Mouse (Mus musculus) lung, embryonic 14.5 days (tissue): Measurements from ENCODE around the gene Rab11fip4. TPM values are rescaled to one million over a fixed set of nuclear protein-coding genes. Genes with fewer than 3 reads are reported as not detected.

Experiments
- ATAC-seq: fragments of 200-750 bp; cut with Nextera tagmentation; 2 replicates; pipeline ENCODE4 v1.8.0; 2017; ENCODE audit warnings: mild to moderate bottlenecking, moderate TSS enrichment, moderate library complexity; ENCODE audit not compliant: insufficient read depth
- DNase-seq: peaks from one replicate; pipeline ENCODE4 v3.0.0-alpha.2; 2015
- H3K27ac ChIP-seq: fragments of 300-500 bp; sonication (generic); 2 replicates; pipeline ENCODE4 v1.5.1; 2014; ENCODE audit warnings: low read depth, mild to moderate bottlenecking, moderate library complexity
- H3K27me3 ChIP-seq: fragments of 300-500 bp; sonication (generic); 2 replicates; pipeline ENCODE4 v1.6.1; 2014; ENCODE audit warnings: low read length, control low read depth; ENCODE audit not compliant: insufficient read depth
- H3K36me3 ChIP-seq: fragments of 300-500 bp; sonication (generic); 2 replicates; pipeline ENCODE4 v1.6.1; 2014; ENCODE audit warnings: control low read depth; ENCODE audit not compliant: insufficient read depth
- H3K4me1 ChIP-seq: fragments of 300-500 bp; sonication (generic); 2 replicates; pipeline ENCODE4 v1.6.1; 2014; ENCODE audit warnings: antibody characterized with exemption, control low read depth; ENCODE audit not compliant: insufficient read depth
- H3K4me2 ChIP-seq: fragments of 300-500 bp; sonication (generic); 2 replicates; pipeline ENCODE4 v1.6.1; 2014; ENCODE audit warnings: mild to moderate bottlenecking
- H3K4me3 ChIP-seq: fragments of 300-500 bp; sonication (generic); 2 replicates; pipeline ENCODE4 v1.5.1; 2014; ENCODE audit warnings: low read depth, low read length
- H3K9ac ChIP-seq: fragments of 300-500 bp; sonication (generic); 2 replicates; pipeline ENCODE4 v1.6.1; 2014
- H3K9me3 ChIP-seq: fragments of 300-500 bp; sonication (generic); 2 replicates; pipeline ENCODE4 v1.6.1; 2016; ENCODE audit warnings: low read depth, low read length, control low read depth
- CTCF ChIP-seq: IDR thresholded peaks from 2 replicates; pipeline ENCODE4 v1.5.1; 2016; ENCODE audit warnings: antibody characterized with exemption, low read depth
- WGBS: fragments of 180-500 bp; shearing (Covaris S2); extraction: QIAGEN DNeasy Blood & Tissue Kit; methylation state at CpG from one replicate; pipeline ENCODE4 v1.1.7; 2014; 5-methylcytosine and 5-hydroxymethylcytosine counted together
- polyA plus RNA-seq: library from polyadenylated mRNA; unstranded; fragments of >200 nt; fragmentation: Nextera tagmentation; extraction: Ambion mirVana; gene quantifications from 2 replicates; pipeline ENCODE4 v1.2.1, GENCODE M21; 2014

The Rab11fip4 gene
- polyA plus RNA-seq, 1 experiment from 2014 or later = 2.3 TPM

GRCm38 (mm10) chr11:79614880-79615279 lies 23.9 kb downstream of the Rab11fip4 start:
- ATAC-seq (no peak), DNase-seq (no peak)
- TF ChIP-seq CTCF = no peak
- Histone ChIP-seq H3K36me3 (no peaks in the 10 kb centered on the region), H3K4me3 (no peak overlapping the region), H3K27ac (no peak overlapping the region), H3K4me2 (no peak overlapping the region), H3K9me3 (no peaks in the 10 kb centered on the region), H3K4me1 (peaks cover 3% of the 10 kb centered on the region; the same call in 1 of the 2 replicates), H3K9ac (no peak overlapping the region), H3K27me3 (no peaks in the 10 kb centered on the region)
- WGBS = 89% methylated on average over 3 of the region's 3 CpGs

GRCm38 (mm10) chr11:79615871-79616270 lies 24.9 kb downstream of the Rab11fip4 start:
- no peak overlapping the region for H3K4me3 ChIP-seq
- peaks cover 3% of the 10 kb centered on the region; the same call in 1 of the 2 replicates for H3K4me1 ChIP-seq
- H3K27me3 ChIP-seq = no peaks in the 10 kb centered on the region
- no peaks in the 10 kb centered on the region for H3K36me3 ChIP-seq
- no peak for ATAC-seq
- TF ChIP-seq CTCF = no peak
- no peak overlapping the region for H3K9ac ChIP-seq
- no peaks in the 10 kb centered on the region for H3K9me3 ChIP-seq
- no peak for DNase-seq
- WGBS = 42% methylated on average over 5 of the region's 5 CpGs
- H3K4me2 ChIP-seq = no peak overlapping the region
- H3K27ac ChIP-seq = no peak overlapping the region

GRCm38 (mm10) chr11:79617991-79618390 lies 27.0 kb downstream of the Rab11fip4 start:
- TF ChIP-seq CTCF = no peak
- 85% methylated on average over 8 of the region's 8 CpGs for whole genome bisulfite sequencing

GRCm38 (mm10) chr11:79623029-79623428 lies 32.0 kb downstream of the Rab11fip4 start:
- ATAC-seq (no peak), DNase-seq (peak; percentile 22)
- Histone ChIP-seq H3K4me1 (no peaks in the 10 kb centered on the region), H3K9me3 (no peaks in the 10 kb centered on the region), H3K4me2 (no peak overlapping the region), H3K27ac (no peak overlapping the region), H3K9ac (no peak overlapping the region), H3K27me3 (no peaks in the 10 kb centered on the region), H3K4me3 (no peak overlapping the region), H3K36me3 (no peaks in the 10 kb centered on the region)
- WGBS = 64% methylated on average over 5 of the region's 5 CpGs
- no peak for TF ChIP-seq CTCF

More at GRCm38 (mm10) chr11:79617991-79618390, 27.0 kb downstream of the Rab11fip4 start:
- no peak for ATAC-seq
- H3K9me3 ChIP-seq = no peaks in the 10 kb centered on the region
- no peak overlapping the region for H3K9ac ChIP-seq
- no peaks in the 10 kb centered on the region for H3K27me3 ChIP-seq
- no peak overlapping the region for H3K4me3 ChIP-seq
- no peak overlapping the region for H3K4me2 ChIP-seq
- no peak for DNase-seq
- H3K36me3 ChIP-seq = no peaks in the 10 kb centered on the region
- no peak overlapping the region for H3K27ac ChIP-seq
- H3K4me1 ChIP-seq = no peaks in the 10 kb centered on the region

- Histone ChIP-seq H3K27me3 (no peaks in the 10 kb centered on the region), H3K4me1 (no peaks in the 10 kb centered on the region), H3K4me2 (no peak overlapping the region), H3K9ac (no peak overlapping the region), H3K9me3 (no peaks in the 10 kb centered on the region), H3K27ac (no peak overlapping the region), H3K4me3 (no peak overlapping the region), H3K36me3 (no peaks in the 10 kb centered on the region)
- WGBS = 19% methylated on average over 4 of the region's 4 CpGs
- peak; percentile 83 for TF ChIP-seq CTCF
- ATAC-seq (peak; percentile 49; the same call in 1 of the 2 replicates), DNase-seq (peak; percentile 74)
Measured at GRCm38 (mm10) chr11:79624801-79625302, 33.8 kb downstream of the Rab11fip4 start.

- H3K4me3 ChIP-seq = no peak overlapping the region
- no peak overlapping the region for H3K9ac ChIP-seq
- no peaks in the 10 kb centered on the region for H3K27me3 ChIP-seq
- peak; percentile 50 for TF ChIP-seq CTCF
- H3K4me2 ChIP-seq = no peak overlapping the region
- WGBS = 69% methylated on average over 3 of the region's 3 CpGs
- ATAC-seq (no peak), DNase-seq (peak; percentile 24)
- no peaks in the 10 kb centered on the region for H3K4me1 ChIP-seq
- H3K36me3 ChIP-seq = no peaks in the 10 kb centered on the region
- no peak overlapping the region for H3K27ac ChIP-seq
- no peaks in the 10 kb centered on the region for H3K9me3 ChIP-seq
Measured at GRCm38 (mm10) chr11:79628716-79629115, 37.7 kb downstream of the Rab11fip4 start.

GRCm38 (mm10) chr11:79629752-79630374 lies 38.9 kb downstream of the Rab11fip4 start:
- Histone ChIP-seq H3K4me3 (no peak overlapping the region), H3K27ac (no peak overlapping the region), H3K4me1 (no peaks in the 10 kb centered on the region), H3K27me3 (no peaks in the 10 kb centered on the region), H3K9me3 (no peaks in the 10 kb centered on the region), H3K4me2 (no peak overlapping the region), H3K9ac (no peak overlapping the region), H3K36me3 (no peaks in the 10 kb centered on the region)
- ATAC-seq = no peak
- DNase-seq = no peak
- TF ChIP-seq CTCF = no peak
- 75% methylated on average over 7 of the region's 7 CpGs for WGBS
